Mouse (Mus musculus): ENCODE results near the gene Cops4. TPM values are rescaled to one million over a fixed set of nuclear protein-coding genes. Genes with fewer than 3 reads are reported as not detected.

Gene Cops4
- total RNA-seq (2023), result 59.0 TPM

GRCm38 (mm10) chr5:100518049-100519026 is at the start of gene Cops4:
Gene Cops4, plus strand, starts transcription at chr5:100518309.

GRCm38 (mm10) chr5:100500458-100500961 is 17.6 kb upstream of the Cops4 start, which contains the start of gene Lin54:
Gene Lin54, minus strand, starts transcription at chr5:100500639.

GRCm38 (mm10) chr5:100572069-100572468 is 54.0 kb downstream of the Cops4 start, which contains the start of gene Plac8:
Gene Plac8, minus strand, starts transcription at chr5:100572245.

Other genes with a start within 250 kb of the Cops4 start
- gene Sec31a, start 102.1 kb upstream of the Cops4 start, total RNA-seq (2023), result 152 TPM
- gene Lin54, start 17.7 kb upstream of the Cops4 start, total RNA-seq (2023), result 30.0 TPM
- gene Plac8, start 53.9 kb downstream of the Cops4 start, total RNA-seq (2023), result 29.6 TPM
- 33.8 TPM for gene Coq2, start 156.8 kb downstream of the Cops4 start, total RNA-seq (2023)
- 2.2 TPM for gene Hpse, start 201.4 kb downstream of the Cops4 start, total RNA-seq (2023)